Mouse (Mus musculus): ENCODE measurements around the gene S1pr3.

GRCm38 (mm10) chr13:51419501-51419900 lies 11.1 kb downstream of the S1pr3 start:
- TF ChIP-seq CTCF (IDR thresholded peaks at IDR 0.05; ENCODE audit: extremely low read depth, insufficient read depth, insufficient read length, insufficient replicate concordance) (no peak), POLR2A (IDR thresholded peaks at IDR 0.05; ENCODE audit: low read depth, low read length) (no peak)
